Mouse (Mus musculus): Measurements from ENCODE around the gene Ctnnbip1.

- TF ChIP-seq CTCF (IDR thresholded peaks at IDR 0.05; ENCODE audit: low read depth), result no peak
- TF ChIP-seq EP300 (IDR thresholded peaks at IDR 0.05; ENCODE audit: low read depth), result no peak
Observed at GRCm38 (mm10) chr4:149561392-149561791, 43.4 kb downstream of the Ctnnbip1 start.

All from heart, postnatal 0 days (tissue).